Mouse (Mus musculus) left cerebral cortex, postnatal 25 days (tissue): ENCODE measurements at regions not wholly inside any gene's neighbourhood (a gene's known extent, or its start where the extent isn't known, plus 50 kb on each side); places are given as distances from the start of the nearest gene placed in this dataset.

Experiments
- DNase-seq, 2 experiments: peaks; one replicate each; pipeline ENCODE4 v3.0.0; 2022; ENCODE audit warnings: low spot score in 2 of 2, mixed read lengths in 1 of 2
- intact Hi-C: fragments of 180-260 bp; cut with DNase I; formaldehyde crosslinking; loops from one replicate; pipeline ENCODE4 v1.15.1; 2025

DNA sequence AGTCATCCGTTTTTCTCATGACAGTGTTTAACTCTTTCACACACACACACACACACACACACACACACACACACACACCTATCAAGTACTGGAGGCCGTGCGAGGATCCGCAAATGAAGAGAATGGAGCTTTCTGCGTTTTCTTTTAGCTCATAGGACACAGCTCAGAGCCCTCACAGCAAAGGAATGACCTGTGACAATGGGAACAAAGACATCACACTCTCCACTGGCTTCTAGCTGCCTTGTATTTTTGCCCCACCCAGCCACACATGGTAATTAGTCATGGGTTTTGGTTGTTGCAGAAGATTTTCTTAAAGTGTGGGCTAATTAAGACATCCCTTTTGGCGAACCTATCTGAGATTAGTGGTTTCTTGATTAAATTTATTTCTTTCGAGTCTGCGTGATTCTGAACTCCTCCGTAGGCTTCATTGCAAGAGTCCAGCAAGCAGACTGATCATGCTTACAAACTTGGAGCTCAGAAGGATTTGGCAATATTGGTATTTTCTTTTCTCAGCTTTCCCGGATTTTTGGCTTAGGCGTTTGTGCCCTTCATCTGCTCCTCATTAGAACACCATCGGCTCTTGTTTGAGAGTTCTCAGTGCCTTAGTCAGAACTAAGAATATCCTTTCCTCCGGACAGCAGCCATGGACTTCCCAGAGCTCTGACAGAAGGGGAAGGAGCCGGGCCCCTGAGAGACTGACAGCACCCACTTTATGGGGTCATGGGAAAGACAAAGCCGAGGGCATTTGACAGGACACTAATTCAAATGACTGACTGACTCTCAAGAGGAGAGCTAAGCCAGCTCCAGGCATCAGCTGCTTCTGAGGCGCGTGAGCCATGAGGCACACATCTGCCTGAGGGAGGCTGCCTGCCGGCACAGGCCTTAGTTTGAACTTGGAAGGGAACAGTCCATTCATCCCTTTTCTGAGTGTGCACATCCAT is 158.8 kb downstream of the Cxcl12 start:
- no peak for DNase-seq
- intact Hi-C loops: no loop called here

DNA sequence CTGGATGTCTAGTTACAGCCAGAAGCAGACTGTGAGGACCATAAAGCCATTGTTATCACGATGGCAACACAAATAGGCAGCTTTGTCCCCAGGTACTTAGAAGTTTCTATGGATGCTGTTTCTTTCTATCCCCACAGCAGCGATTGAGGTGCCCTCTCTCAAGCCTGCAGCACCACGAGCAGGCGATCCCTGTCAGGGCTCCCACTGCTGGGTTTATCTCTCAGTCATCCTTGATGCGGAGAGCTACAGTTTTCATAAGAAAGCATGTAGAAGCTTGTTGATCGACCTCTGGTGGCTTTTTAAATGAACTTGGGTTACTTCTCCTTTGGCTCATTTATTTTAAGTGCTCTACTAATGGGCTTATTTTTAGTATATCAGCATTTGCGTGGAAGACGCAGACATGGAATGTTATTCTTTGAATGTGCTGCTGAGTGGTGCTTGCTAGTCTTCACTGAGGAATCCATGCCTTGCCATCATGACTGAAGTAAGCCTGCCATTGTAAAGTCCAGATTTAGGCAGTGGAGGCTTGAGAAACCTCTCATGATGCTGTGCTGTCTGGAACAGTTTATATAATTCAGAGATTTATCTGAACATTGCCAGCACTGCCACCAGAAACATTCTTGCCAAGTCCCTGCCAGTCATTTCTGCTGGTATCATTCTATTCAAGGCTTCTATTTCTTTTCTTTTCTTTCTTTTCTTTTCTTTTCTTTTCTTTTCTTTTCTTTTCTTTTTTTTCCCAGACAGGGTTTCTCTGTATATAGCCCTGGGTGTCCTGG is 161.0 kb downstream of the Cxcl12 start:
- DNase-seq: peak; percentile 16 to 41
- intact Hi-C loops: no loop called here

DNA sequence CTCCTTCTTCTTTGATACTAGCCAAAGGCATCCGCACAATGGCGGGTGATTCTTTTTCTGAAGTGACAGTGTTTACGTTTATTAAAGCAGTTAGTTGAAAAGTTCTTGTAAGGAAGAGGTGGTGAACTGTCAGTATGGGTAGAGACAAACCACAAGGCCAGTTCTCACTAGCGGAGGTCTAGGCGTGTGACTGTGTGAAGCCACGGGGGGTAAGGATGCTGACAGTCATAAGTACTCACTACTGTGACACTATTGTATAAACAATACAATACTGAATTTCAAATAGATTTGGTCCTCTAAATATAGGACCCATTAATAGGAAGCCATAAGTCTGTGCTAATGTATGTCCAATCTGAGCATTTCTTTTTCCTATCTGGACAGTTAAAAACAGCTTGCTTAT is 161.9 kb downstream of the Cxcl12 start:
- intact Hi-C loops: no loop called here
- no peak for DNase-seq

DNA sequence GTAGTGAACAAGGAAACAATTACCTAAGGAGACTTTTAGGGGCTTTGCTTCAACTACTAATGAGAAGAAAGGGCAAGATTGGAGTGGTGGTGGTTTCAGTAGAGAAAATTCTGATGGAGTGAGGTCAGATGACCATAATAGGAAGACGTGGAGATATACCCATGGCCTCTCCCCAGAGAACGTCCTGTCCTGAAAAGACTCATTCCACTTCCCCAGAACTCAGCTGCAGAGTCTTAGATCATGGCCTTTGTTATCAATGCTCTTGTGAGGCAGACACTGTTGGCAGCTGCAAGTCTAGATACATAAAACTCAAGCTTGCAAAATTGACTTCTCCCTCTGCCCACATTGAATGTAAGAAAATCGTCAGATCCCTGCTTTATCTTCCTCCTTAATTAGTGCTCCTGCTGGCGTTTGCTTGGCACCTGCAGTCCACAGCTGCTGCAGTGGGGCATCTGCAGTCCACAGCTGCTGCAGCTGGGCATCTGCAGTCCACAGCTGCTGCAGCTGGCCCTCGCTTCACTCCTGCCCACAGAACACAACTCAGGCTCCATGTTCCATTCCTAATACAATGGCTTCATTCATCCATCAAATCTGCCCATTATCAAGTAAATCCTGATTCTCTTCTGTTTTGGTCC is 162.5 kb downstream of the Cxcl12 start:
- DNase-seq: no peak
- intact Hi-C loops: no loop called here

DNA sequence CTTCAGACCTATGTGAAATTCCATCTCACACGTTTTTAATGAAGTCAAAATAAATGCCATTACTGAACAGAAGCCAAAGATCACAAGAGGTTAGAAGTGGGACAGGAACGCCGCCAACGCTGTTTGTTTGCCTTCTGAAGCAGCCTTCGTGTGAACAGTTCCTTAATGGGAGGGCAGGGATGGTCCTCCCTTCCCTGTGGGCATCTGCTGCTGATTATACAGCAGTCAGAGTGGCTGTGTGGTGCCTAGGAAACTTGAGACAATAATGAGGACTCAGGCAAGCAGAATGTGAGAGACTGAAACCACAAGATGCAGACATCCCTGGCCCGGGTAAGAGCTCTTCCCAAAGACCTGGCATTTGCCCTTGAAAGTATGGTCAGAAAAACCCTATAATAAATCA is 164.3 kb downstream of the Cxcl12 start:
- intact Hi-C loops: no loop called here
- DNase-seq: no peak

DNA sequence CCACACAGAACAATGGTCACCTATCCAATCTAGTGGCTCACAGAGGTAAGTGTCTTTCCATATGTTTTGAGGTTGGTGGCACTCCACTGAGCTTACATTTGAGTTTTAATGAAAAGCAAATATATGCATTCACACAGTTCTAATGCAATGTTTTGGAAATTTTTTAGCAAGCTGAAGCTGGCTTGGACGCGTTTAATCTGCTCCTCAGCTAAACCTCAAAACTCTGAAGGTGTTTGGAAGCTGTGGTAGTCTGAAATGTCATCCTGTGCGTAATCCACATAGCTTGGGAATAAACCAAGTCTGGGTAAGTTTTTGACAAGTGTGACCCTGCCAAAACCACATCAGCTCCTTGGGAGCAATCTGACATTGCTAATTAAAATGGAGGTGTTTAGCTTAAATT is 173.8 kb downstream of the Cxcl12 start:
- DNase-seq: peak in 1 of 2 experiments; percentile 66
- intact Hi-C loops: no loop called here

DNA sequence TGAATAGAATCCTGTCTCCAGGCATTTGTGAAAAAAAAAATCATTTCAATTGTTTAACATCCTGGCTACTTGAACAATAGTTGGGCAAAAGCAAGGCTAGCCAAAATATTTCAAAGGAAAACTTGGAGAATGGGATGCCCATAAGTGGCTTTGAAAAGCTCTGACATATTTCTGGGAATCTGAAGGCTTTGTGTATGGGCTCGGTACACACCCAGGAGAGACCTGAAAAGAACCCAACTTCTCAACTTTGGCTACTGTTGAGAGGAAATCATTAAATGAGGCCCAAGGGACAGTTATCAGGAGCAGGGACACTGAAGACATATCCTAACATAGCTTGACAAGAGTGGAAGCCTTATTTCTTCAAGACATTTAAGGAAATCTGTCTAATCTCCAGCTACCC is 179.0 kb downstream of the Cxcl12 start:
- DNase-seq: no peak
- intact Hi-C loops: no loop called here

DNA sequence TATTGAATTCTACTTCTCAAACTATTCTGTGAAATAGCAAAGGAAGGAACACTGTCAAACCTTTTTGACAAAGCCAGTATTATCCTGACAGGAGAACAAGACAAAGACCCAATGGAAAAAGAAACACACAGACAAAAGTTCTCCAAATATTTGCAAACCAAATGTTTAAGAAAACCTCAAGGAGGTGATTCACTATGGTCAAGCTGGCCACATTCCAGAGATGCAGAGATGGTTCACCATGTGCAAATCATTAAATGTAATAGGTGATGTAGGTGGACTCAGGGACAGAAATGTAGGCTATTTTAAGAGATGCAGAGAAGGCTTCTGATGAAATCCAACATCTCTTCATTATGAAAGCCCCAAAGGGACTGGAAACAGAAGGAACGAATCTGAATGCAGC is 183.5 kb downstream of the Cxcl12 start:
- intact Hi-C loops: no loop called here
- no peak for DNase-seq

DNA sequence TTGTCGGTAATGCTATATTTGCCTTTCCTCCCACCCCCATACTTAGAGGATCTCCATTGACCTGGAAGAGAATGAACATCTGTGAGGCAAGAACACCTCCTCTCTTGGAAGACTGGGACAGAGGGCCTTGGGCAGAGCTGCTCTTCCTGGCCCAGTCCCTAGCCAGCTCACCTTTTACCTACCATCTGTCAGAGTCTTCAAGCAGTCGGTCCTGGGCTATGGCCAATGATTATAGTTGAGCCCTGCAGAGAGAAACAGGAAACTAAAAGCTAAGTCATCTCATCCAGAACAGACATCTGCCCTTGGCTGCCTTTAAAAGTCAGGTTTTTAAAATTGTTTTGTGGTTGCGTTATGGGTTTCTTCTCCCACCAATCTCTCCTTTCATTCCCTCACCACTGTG is 184.8 kb downstream of the Cxcl12 start:
- intact Hi-C loops: no loop called here

GRCm38 (mm10) chr6:117356101-117356500 is 187.8 kb downstream of the Cxcl12 start:
- intact Hi-C loops: no loop called here
- DNase-seq: peak in 1 of 2 experiments; percentile 47

More for the DNA sequence above, 184.8 kb downstream of the Cxcl12 start:
- DNase-seq: no peak

GRCm38 (mm10) chr6:117359401-117359800 is 191.1 kb downstream of the Cxcl12 start:
- intact Hi-C loops: no loop called here
- no peak for DNase-seq

- DNase-seq: no peak
- intact Hi-C loops: no loop called here
Measured at GRCm38 (mm10) chr6:117366563-117366962, 198.2 kb downstream of the Cxcl12 start.

DNA sequence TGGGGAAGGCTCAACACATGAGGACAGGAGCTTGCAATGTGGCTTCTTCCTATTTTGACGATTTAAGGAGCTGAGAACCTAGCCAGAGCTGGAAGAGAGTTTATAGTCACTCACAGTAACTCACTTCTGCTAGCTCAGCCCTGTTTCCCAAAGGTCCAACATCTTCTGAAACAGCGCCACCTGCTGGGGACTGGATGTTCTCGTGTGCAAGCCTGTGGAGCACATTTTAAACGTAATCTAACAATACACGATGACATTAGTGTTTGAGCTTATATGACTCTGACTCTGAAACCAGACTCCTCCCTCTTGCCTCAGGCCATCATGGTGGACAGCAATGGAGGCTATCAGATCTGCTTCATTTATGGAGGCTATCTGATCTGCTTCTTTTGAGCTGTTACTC is 207.7 kb downstream of the Cxcl12 start:
- intact Hi-C loops: no loop called here
- DNase-seq: no peak

DNA sequence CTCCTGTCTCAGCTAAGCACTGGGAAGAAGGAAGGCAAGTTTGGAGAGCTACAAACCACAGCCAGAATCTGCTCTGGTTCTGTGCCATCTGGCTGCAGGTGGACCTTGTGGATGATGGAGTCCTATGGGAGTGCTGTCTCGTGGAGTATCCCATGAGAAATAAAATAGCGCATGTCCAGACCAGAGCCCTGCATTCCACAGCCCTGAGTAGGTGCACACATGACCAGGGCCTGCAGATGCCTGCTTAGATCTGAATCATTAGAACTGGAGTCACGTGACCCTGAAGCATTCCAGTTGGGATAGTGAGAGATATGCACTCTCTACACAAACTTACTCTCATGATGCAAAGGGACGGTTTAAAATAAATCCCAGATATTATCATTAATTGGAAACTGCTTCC is 211.6 kb downstream of the Cxcl12 start:
- intact Hi-C loops: no loop called here
- no peak for DNase-seq

- DNase-seq: no peak
- intact Hi-C loops: no loop called here
Measured at GRCm38 (mm10) chr6:117390233-117390848, 222.0 kb downstream of the Cxcl12 start.

DNA sequence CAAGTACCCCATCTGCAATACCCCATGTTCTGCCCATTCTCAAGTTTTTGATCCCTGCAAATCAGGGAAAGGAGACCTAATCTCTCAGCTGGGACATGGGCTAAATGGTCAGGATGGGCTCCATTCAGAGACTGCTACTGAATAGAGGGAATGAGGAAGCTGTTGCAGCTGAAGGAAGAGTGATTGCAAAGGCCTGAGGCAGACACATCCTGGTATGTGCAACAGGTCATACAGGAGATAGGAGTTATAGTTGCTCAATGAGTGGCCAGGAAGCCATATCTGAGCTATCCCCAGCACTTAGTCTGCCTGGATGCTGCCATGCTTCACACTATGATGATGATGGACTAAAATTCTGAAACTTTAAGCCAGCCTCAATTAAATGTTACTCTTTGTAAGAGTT is 225.1 kb downstream of the Cxcl12 start:
- intact Hi-C loops: no loop called here
- DNase-seq: no peak

GRCm38 (mm10) chr6:117405589-117406311 is 237.4 kb downstream of the Cxcl12 start:
- intact Hi-C loops: no loop called here
- DNase-seq: no peak

- intact Hi-C loops: no loop called here
Measured at GRCm38 (mm10) chr6:117406312-117406595, 237.9 kb downstream of the Cxcl12 start.

GRCm38 (mm10) chr6:117406757-117407156 is 238.4 kb downstream of the Cxcl12 start:
- no peak for DNase-seq
- intact Hi-C loops: no loop called here

More at GRCm38 (mm10) chr6:117406312-117406595, 237.9 kb downstream of the Cxcl12 start:
- no peak for DNase-seq
